ENCODE assay signal across 8 mouse cellular contexts in the genomic region with DNA sequence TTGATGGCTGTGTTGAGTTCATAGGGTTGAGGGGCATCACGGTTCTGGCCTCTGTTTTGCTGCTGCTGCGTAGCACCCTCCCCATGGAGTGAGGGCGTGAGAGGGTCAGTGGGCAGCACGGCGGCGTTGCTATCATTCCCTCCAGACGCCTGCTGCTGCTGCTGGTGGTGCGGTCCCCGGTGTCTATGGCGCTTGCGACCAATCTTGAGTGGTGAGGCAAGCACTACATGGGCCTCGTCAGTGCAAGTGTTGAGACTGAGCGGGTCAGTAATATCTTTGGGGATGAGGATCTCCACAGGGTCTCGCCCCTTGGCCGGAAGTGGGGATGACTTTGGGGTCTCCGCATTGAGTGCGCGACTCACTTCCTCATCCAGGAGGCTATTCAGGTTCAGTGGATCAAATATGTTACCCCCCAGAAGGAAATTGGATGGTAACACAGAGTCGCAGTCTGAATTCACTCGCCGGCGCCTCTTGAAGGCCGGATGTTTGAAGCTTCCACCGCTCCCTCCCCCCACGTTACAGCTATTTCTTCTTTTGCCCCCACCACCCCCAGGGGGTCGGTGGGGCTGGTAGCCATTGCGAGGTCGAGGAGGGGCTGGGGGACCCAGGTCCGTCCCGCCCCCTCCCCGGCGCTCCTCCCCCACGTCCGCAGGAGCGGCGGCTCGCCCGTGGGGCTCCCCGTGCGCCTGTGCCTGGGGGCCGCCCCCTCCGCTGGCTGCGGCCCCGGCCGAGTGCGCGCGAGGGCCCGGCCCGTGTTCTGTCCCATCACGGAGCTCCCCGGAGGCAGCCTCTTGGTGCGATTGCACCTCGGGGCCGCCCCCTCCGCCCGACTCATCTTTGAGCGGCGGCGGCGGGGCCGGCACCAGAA. TPM values are rescaled to one million over a fixed set of nuclear protein-coding genes. Genes with fewer than 3 reads are reported as not detected.
DNase-seq lines count a peak whose midpoint lies in the region; ATAC-seq lines count a peak whose summit lies in the region.

No protein-coding gene starts in this region.

- no peaks in the 10 kb centered on the region for H3K27me3 ChIP-seq in forebrain, embryonic 14.5 days (replicated peaks; ENCODE audit: control insufficient read depth, insufficient read depth, low read length)
- H3K27me3 ChIP-seq in liver, embryonic 15.5 days = peaks cover 12% of the 10 kb centered on the region; the same call in 1 of the 2 replicates
- peaks cover 7% of the 10 kb centered on the region; the same call in 1 of the 2 replicates for H3K27me3 ChIP-seq in neural tube, embryonic 13.5 days

- ATAC-seq in forebrain, embryonic 14.5 days = peak; percentile 25
- ATAC-seq in inflammation-experienced regulatory T-cells, adult 6 months = peak; percentile 1
- peak; percentile 12 for ATAC-seq in liver, embryonic 15.5 days (ENCODE audit: insufficient read depth)
- peak; percentile 16 for ATAC-seq in neural tube, embryonic 13.5 days (ENCODE audit: low read depth)

- H3K4me3 ChIP-seq in forebrain, embryonic 14.5 days (ENCODE audit: low read depth, low read length) = peak overlapping the region; percentile 89
- H3K4me3 ChIP-seq in liver, embryonic 15.5 days (replicated peaks) = peak overlapping the region; percentile 80
- peak overlapping the region; percentile 87 for H3K4me3 ChIP-seq in neural tube, embryonic 13.5 days

- peak overlapping the region; percentile 98 for H3K27ac ChIP-seq in forebrain, embryonic 14.5 days (ENCODE audit: low read depth, low read length)
- peak overlapping the region; percentile 98 for H3K27ac ChIP-seq in liver, embryonic 15.5 days (replicated peaks)
- H3K27ac ChIP-seq in neural tube, embryonic 13.5 days (replicated peaks) = peak overlapping the region; percentile 99

- peaks cover 29% of the 10 kb centered on the region for H3K4me1 ChIP-seq in forebrain, embryonic 14.5 days (ENCODE audit: control insufficient read depth, insufficient read depth, low read length)
- H3K4me1 ChIP-seq in liver, embryonic 15.5 days (replicated peaks) = peaks cover 50% of the 10 kb centered on the region
- peaks cover 53% of the 10 kb centered on the region for H3K4me1 ChIP-seq in neural tube, embryonic 13.5 days (replicated peaks)

- H3K4me2 ChIP-seq in forebrain, embryonic 14.5 days (ENCODE audit: low read length) = peak overlapping the region; percentile 94
- peak overlapping the region; percentile 90 for H3K4me2 ChIP-seq in liver, embryonic 15.5 days
- peak overlapping the region; percentile 95 for H3K4me2 ChIP-seq in neural tube, embryonic 13.5 days

- peak; percentile 58 to 69 for DNase-seq in right cerebral cortex, postnatal 10 days (ENCODE audit: low spot score in 2 of 2)
- no peak for DNase-seq in right cerebral cortex, postnatal 25 days
- DNase-seq in adrenal gland, postnatal 10 days = peak; percentile 73
- peak; percentile 52 for DNase-seq in forebrain, embryonic 14.5 days (ENCODE audit: low spot score)
- DNase-seq in right cerebral cortex, postnatal 4 days = no peak

- peak overlapping the region; percentile 93 for H3K9ac ChIP-seq in forebrain, embryonic 14.5 days (ENCODE audit: low read length)
- peak overlapping the region; percentile 92 for H3K9ac ChIP-seq in liver, embryonic 15.5 days
- peak overlapping the region; percentile 97 for H3K9ac ChIP-seq in neural tube, embryonic 13.5 days

- peaks cover 41% of the 10 kb centered on the region for H3K36me3 ChIP-seq in forebrain, embryonic 14.5 days (ENCODE audit: control insufficient read depth, insufficient read depth, low read length)
- H3K36me3 ChIP-seq in liver, embryonic 15.5 days (replicated peaks) = peaks cover 45% of the 10 kb centered on the region
- peaks cover 46% of the 10 kb centered on the region for H3K36me3 ChIP-seq in neural tube, embryonic 13.5 days

- WGBS in forebrain, embryonic 14.5 days = 6% methylated on average over 56 of the region's 62 CpGs
- WGBS in liver, embryonic 15.5 days (ENCODE audit: insufficient replicate concordance) = under 1% methylated on average over 62 of the region's 62 CpGs
- 3% methylated on average over 57 of the region's 62 CpGs for WGBS in neural tube, embryonic 13.5 days

- H3K9me3 ChIP-seq in forebrain, embryonic 14.5 days (replicated peaks; ENCODE audit: control insufficient read depth, low read length) = no peaks in the 10 kb centered on the region
- H3K9me3 ChIP-seq in liver, embryonic 15.5 days (replicated peaks) = no peaks in the 10 kb centered on the region
- no peaks in the 10 kb centered on the region for H3K9me3 ChIP-seq in neural tube, embryonic 13.5 days

RNA-seq across cellular contexts. Expression of gene Mepce, which starts 2.1 kb away (rescaled TPM):
- 10 to 100 TPM; 43.5 to 47.9 TPM for total RNA-seq in adrenal gland, postnatal 10 days (2021)
- polyA plus RNA-seq in forebrain, embryonic 14.5 days (2014; fragmentation: Nextera tagmentation; extraction: Ambion mirVana) = 13.1 and 13.2 TPM in 2 replicates
- polyA plus RNA-seq in inflammation-experienced regulatory T-cells, adult 6 months (2017; shearing (Covaris generic)) = 10 to 100 TPM; 13.1 to 32.7 (median 29.8) TPM
- polyA plus RNA-seq in liver, embryonic 15.5 days (2015; fragmentation: Nextera tagmentation; extraction: Ambion mirVana) = 4.0 and 5.0 TPM in 2 replicates
- polyA plus RNA-seq in neural tube, embryonic 13.5 days (2015; fragmentation: Nextera tagmentation; extraction: Ambion mirVana) = 9.9 and 12.3 TPM in 2 replicates

RNA-seq across cellular contexts. Expression of gene Zcwpw1, which starts 2.2 kb away (rescaled TPM):
- 1 to 10 TPM; 5.9 to 6.7 TPM for total RNA-seq in adrenal gland, postnatal 10 days (2021)
- 7.3 and 7.7 TPM in 2 replicates for polyA plus RNA-seq in forebrain, embryonic 14.5 days (2014; fragmentation: Nextera tagmentation; extraction: Ambion mirVana)
- 10 to 100 TPM in 2 of 3 experiments, 1 to 10 TPM in 1; 4.7 to 12.0 (median 11.0) TPM for polyA plus RNA-seq in inflammation-experienced regulatory T-cells, adult 6 months (2017; shearing (Covaris generic))
- polyA plus RNA-seq in liver, embryonic 15.5 days (2015; fragmentation: Nextera tagmentation; extraction: Ambion mirVana) = 3.2 and 3.3 TPM in 2 replicates
- polyA plus RNA-seq in neural tube, embryonic 13.5 days (2015; fragmentation: Nextera tagmentation; extraction: Ambion mirVana) = 10.4 and 12.4 TPM in 2 replicates

RNA-seq across cellular contexts. Expression of gene Ppp1r35, which starts 6.7 kb away (rescaled TPM):
- total RNA-seq in adrenal gland, postnatal 10 days (2021) = 10 to 100 TPM; 21.6 to 23.1 TPM
- 55.1 and 60.0 TPM in 2 replicates for polyA plus RNA-seq in forebrain, embryonic 14.5 days (2014; fragmentation: Nextera tagmentation; extraction: Ambion mirVana)
- 10 to 100 TPM in 1 of 3 experiments, 1 to 10 TPM in 2; 6.0 to 10.9 (median 6.5) TPM for polyA plus RNA-seq in inflammation-experienced regulatory T-cells, adult 6 months (2017; shearing (Covaris generic))
- polyA plus RNA-seq in liver, embryonic 15.5 days (2015; fragmentation: Nextera tagmentation; extraction: Ambion mirVana) = 21.0 and 21.3 TPM in 2 replicates
- 38.1 and 39.7 TPM in 2 replicates for polyA plus RNA-seq in neural tube, embryonic 13.5 days (2015; fragmentation: Nextera tagmentation; extraction: Ambion mirVana)

RNA-seq across cellular contexts. Expression of gene Tsc22d4, which starts 39.9 kb away (rescaled TPM):
- total RNA-seq in adrenal gland, postnatal 10 days (2021) = 100 to 1,000 TPM in 1 of 2 experiments, 10 to 100 TPM in 1; 88.3 to 101 TPM
- 52.3 and 62.1 TPM in 2 replicates for polyA plus RNA-seq in forebrain, embryonic 14.5 days (2014; fragmentation: Nextera tagmentation; extraction: Ambion mirVana)
- polyA plus RNA-seq in inflammation-experienced regulatory T-cells, adult 6 months (2017; shearing (Covaris generic)) = 10 to 100 TPM; 43.3 to 83.4 (median 64.7) TPM
- polyA plus RNA-seq in liver, embryonic 15.5 days (2015; fragmentation: Nextera tagmentation; extraction: Ambion mirVana) = 68.8 and 75.1 TPM in 2 replicates
- polyA plus RNA-seq in neural tube, embryonic 13.5 days (2015; fragmentation: Nextera tagmentation; extraction: Ambion mirVana) = 76.8 and 86.9 TPM in 2 replicates

RNA-seq across cellular contexts. Expression of gene Nyap1, which starts 44.0 kb away (rescaled TPM):
- 1 to 10 TPM; 4.9 to 6.5 TPM for total RNA-seq in adrenal gland, postnatal 10 days (2021)
- polyA plus RNA-seq in forebrain, embryonic 14.5 days (2014; fragmentation: Nextera tagmentation; extraction: Ambion mirVana) = 13.8 and 14.5 TPM in 2 replicates
- polyA plus RNA-seq in inflammation-experienced regulatory T-cells, adult 6 months (2017; shearing (Covaris generic)) = under 1 TPM in 2 of 3 experiments, not detected in 1; 0.12 to 0.20 TPM
- 0.21 and 0.39 TPM in 2 replicates for polyA plus RNA-seq in liver, embryonic 15.5 days (2015; fragmentation: Nextera tagmentation; extraction: Ambion mirVana)
- polyA plus RNA-seq in neural tube, embryonic 13.5 days (2015; fragmentation: Nextera tagmentation; extraction: Ambion mirVana) = 23.4 and 25.4 TPM in 2 replicates

Comparison
In these comparisons a context has a peak if more than half of its experiments do, and no peak if none do; other contexts are left out.
1. DNase-seq: peak in right cerebral cortex, postnatal 10 days (2 of 2), adrenal gland, postnatal 10 days (single experiment) and forebrain, embryonic 14.5 days (single experiment); none in right cerebral cortex, postnatal 25 days (single experiment) and right cerebral cortex, postnatal 4 days (single experiment).
2. Peak in every context shown above with its lines, with median percentiles within 50 percentile points of each other: ATAC-seq, H3K27ac ChIP-seq, H3K4me2 ChIP-seq, H3K4me3 ChIP-seq and H3K9ac ChIP-seq.